Mouse (Mus musculus) effector memory CD4-positive, alpha-beta T cell, adult 7 months (primary cell): ENCODE data around the gene Ptk6. TPM values are rescaled to one million over a fixed set of nuclear protein-coding genes. Genes with fewer than 3 reads are reported as not detected.

Experiments used
- polyA plus RNA-seq: library from polyadenylated mRNA; unstranded; fragments of 100-300 nt; shearing (Covaris generic); gene quantifications from one replicate; pipeline ENCODE4 v1.2.1, GENCODE M21; 2017

Ptk6 gene
- not detected for polyA plus RNA-seq

DNA sequence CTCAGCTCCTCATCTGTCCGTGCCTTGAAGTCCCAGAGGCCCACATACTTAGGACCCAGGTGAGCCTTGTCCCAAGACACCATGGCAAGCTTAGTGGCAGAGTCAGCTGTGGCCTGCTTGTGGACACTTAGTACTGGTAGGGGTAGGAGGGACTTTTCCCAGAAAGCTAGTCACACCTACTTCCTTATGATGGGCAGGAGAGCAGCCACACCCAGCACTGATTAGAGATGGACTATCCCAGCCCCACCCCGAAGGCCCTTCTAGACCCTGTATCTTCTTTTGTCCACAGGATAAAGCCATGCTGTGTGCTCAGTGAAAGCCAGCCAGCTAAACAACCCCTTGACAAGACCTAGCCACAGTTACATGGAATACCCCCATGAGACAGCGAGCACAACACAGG is at the start of gene Ptk6:
Gene Ptk6 (minus strand): TSS at position 368 of the 400 bp plus-strand sequence.

DNA sequence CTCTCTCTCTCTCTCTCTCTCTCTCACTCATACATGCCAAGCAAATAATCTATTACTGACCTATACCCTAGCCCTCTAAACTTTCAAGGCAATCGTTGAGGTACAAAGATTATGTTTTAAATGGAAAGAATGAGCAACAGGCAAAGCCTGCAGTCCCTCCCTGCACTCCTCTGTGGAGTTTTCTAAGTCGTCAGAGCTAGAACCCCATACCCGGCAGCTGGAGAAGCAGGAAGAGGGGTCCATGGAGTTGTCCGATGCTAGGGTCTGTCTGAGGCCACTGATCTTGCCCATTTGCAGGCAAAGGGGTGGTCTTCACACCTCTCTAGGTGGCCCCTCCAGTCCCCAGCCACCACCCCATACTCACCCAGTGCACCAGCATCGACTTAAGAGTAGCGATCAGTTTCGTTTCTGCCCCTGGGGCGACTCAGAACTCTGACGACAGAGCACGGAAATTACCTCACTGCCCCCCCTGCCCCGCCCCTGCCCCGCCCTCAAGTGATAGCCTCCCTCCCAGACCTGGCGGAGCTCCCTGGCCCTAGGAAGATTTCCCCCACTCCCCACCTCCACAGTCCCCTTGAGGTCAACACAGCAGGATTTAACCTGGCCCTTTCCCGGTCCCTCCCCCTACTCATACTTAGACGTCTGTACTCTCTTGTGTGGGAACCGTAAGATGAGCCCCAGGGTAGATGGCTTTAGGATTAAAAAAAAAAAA is 39.2 kb upstream of the Ptk6 start, which contains the start of gene Helz2:
Gene Helz2 (minus strand): TSS at position 426 of the 712 bp plus-strand sequence.

GRCm38 (mm10) chr2:181219538-181220216 is 17.1 kb upstream of the Ptk6 start, which contains the start of gene Fndc11:
Fndc11 (plus strand) TSS chr2:181220013.

DNA sequence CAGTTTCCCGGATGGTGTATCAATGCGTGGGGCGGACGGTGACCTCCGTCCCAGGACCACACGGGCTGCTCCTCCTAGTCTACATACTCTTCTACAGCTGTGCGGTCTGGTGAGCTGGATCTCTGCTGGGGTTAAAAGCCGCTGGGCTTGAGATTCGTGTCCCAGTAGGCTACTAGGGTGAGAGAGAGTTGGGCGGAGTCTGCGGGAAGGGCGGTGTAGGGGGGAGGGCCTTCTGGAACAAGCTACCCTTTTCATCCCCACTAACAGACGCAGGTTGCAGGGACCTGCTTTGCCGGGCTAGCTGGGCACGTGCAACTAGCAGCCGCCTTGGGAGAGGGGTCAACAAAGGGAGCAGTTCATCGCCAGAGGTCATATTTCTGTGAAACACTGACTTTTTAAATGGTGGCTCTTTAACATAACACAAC is 10.4 kb upstream of the Ptk6 start, which contains the start of gene Srms:
Gene Srms (minus strand): TSS at position 165 of the 425 bp plus-strand sequence.

DNA sequence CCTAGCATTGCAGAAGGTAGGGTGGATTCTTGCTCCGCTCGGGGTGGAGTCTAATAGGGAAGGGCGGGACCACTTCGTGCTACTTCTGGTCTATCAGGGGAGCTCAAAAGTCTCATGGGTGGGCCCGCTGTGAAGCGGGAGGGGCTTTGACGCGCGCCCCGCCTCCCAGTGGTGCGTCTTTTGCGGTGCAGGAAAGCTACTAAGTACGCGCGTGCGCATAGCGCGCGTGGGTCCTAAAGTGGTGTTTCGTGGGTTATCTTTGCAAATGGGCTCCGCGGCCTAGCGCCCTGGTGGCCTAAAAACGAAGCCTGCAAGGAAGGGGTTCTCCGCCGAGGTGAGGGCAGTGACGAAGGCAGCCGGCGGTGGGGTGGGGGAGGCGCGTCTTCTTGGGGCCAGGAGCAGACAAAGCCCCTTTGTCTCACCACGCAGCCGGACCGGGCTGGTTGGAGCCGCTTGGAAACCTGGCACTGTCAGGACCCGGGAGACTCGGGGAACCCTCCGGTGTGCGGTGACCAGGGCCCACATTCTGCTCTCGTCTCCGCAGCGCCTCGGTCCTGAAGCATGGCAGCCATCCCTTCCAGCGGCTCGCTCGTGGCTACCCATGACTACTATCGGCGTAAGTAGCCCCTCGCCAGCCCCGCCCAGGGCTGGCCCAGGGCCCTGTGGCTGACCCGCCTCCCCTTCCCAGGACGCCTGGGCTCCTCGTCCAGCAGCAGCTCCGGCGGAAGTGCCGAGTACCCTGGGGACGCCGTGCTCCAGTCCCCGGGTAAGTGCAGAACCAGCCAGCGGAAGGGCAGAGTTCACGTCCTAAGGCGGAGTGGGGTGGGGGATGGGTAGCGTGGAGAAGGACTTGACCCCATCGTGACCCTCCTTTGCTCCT is 15.2 kb downstream of the Ptk6 start, which contains the start of gene Ppdpf:
Gene Ppdpf (plus strand): TSS at position 127 of the 880 bp plus-strand sequence.

DNA sequence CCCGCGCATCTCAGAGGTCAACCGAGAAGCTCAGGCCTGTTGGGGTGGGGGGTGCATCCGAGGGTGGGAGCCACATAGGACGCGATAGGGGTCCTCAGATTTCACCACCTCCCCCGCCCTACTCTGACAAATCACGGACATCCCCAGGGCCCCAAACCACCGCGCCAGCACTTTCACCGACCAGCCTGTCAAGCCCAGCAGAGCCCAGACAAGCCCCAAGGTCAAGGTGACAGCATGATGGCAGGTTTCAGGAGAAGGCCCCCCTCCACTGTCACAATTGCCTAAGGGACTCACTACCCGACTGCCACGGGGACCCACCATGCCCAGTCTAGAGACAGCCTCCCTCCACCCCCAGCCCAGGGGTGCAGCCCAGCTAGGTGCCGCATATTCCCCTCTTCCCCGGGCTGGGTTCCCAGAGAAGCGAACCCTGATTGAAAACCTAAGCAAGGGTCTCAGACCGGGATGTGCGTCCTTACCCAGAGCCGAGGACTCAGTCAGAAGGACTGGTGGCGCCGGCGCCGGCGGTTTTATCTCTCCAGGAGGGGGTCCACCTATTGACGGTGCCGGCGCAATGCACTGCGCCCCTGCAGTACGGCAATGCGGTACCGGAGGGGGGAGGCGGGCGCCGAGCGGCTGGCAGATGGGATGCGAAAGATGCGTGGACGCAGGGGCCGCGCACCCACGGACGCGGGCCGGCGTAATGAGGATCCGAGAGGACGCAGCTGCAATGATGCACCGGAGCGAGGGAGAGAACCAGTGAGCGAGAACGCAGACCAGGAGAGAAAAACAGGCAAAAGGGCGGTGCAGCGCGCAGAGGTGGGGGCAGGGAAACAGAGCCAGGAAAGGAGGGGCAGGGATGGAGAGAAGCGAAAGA is 46.1 kb downstream of the Ptk6 start, which contains the start of gene Eef1a2:
Gene Eef1a2 (minus strand): TSS at position 767 of the 874 bp plus-strand sequence.

Other genes starting within 250 kb of the Ptk6 start
- gene Nkain4, start 248.1 kb downstream of the Ptk6 start, polyA plus RNA-seq, result not detected
- gene Arfgap1, start 235.6 kb downstream of the Ptk6 start, polyA plus RNA-seq, result 57.8 TPM
- gene Col20a1, start 216.3 kb downstream of the Ptk6 start, polyA plus RNA-seq, result 1.5 TPM
- gene Chrna4, start 159.2 kb downstream of the Ptk6 start, polyA plus RNA-seq, result not detected
- gene Kcnq2, start 67.5 kb downstream of the Ptk6 start, polyA plus RNA-seq, result 0.05 TPM
- gene Eef1a2, start 45.8 kb downstream of the Ptk6 start, polyA plus RNA-seq, result not detected
- gene Ppdpf, start 15.5 kb downstream of the Ptk6 start, polyA plus RNA-seq, result 94.3 TPM
- 0.15 TPM for gene Srms, start 10.4 kb upstream of the Ptk6 start, polyA plus RNA-seq
- not detected for gene Fndc11, start 17.2 kb upstream of the Ptk6 start, polyA plus RNA-seq
- 17.3 TPM for gene Helz2, start 39.2 kb upstream of the Ptk6 start, polyA plus RNA-seq
- 30.3 TPM for gene Gmeb2, start 85.2 kb upstream of the Ptk6 start, polyA plus RNA-seq
- gene Stmn3, start 111.7 kb upstream of the Ptk6 start, polyA plus RNA-seq, result not detected
- 74.3 TPM for gene Rtel1, start 117.0 kb upstream of the Ptk6 start, polyA plus RNA-seq
- gene Zgpat, start 162.1 kb upstream of the Ptk6 start, polyA plus RNA-seq, result 104 TPM
- gene Arfrp1, start 162.6 kb upstream of the Ptk6 start, polyA plus RNA-seq, result 124 TPM
- gene Lime1, start 177.3 kb upstream of the Ptk6 start, polyA plus RNA-seq, result 350 TPM